Mouse (Mus musculus): ENCODE data around the gene Hhat. TPM values are rescaled to one million over a fixed set of nuclear protein-coding genes. Genes with fewer than 3 reads are reported as not detected.

Gene Hhat
- total and polyA plus RNA-seq, 3 experiments: 0.39 to 1.0 TPM; not detected in 1

DNA sequence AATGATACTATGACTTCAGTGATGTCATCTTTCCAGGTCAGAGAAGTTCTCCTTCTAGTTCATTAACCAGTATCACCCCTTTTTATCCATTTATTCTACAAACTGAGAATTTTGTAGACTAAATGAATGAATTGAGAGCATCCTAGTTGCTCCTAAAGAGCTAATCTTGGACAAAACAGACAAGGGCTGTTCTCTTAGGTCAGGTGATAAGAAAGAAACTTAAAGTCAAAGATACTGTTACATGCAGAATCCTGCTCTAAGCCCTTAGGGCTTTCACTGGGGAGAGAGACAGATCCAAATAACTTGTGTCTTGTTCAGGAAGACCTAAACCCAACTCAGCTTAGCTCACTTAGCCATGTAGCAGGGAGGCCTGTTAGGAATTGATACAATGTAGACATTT is 268.2 kb downstream of the Hhat start:
- TF ChIP-seq HCFC1 (IDR thresholded peaks at IDR 0.05; ENCODE audit: low read depth, low read length) (no peak), TCF12 (IDR thresholded peaks at IDR 0.05; ENCODE audit: low read depth, low read length) (no peak; the same call in 1 of the 2 replicates), EP300 (IDR thresholded peaks at IDR 0.05; ENCODE audit: low read depth in 1 of 2, low read length in 2 of 2) (peak in 1 of 2 experiments; percentile 7; a peak in 1 of 4 replicates), MAFK (IDR thresholded peaks at IDR 0.05; ENCODE audit: borderline replicate concordance, low read depth, low read length) (no peak)
- no peak overlapping the region for H3K27ac ChIP-seq (ENCODE audit: control insufficient read depth, low read depth, low read length)
- no peaks in the 10 kb centered on the region for H3K27me3 ChIP-seq (ENCODE audit: control insufficient read depth in 1 of 2, insufficient read depth in 2 of 2, low read length in 2 of 2)
- H3K79me2 ChIP-seq (ENCODE audit: control insufficient read depth, insufficient read depth, low read length, poor library complexity): no peaks in the 10 kb centered on the region
- peaks cover 0 to 9% of the 10 kb centered on the region in 2 experiments; a peak in 3 of 4 replicates for H3K4me1 ChIP-seq (ENCODE audit: control insufficient read depth in 1 of 2, insufficient read depth in 2 of 2, low read length in 2 of 2)
- no peak overlapping the region for H3K4me3 ChIP-seq (ENCODE audit: control insufficient read depth in 1 of 2, insufficient read depth in 1 of 2, low read depth in 2 of 2, low read length in 2 of 2)
- H3K9me3 ChIP-seq (replicated peaks; ENCODE audit: insufficient read depth, low read length): no peaks in the 10 kb centered on the region
- no peak overlapping the region for H3K9ac ChIP-seq (ENCODE audit: control insufficient read depth, low read depth, low read length, poor library complexity, severe bottlenecking)
- no peak for DNase-seq (ENCODE audit: low read depth, low spot score)
- no peaks in the 10 kb centered on the region for H3K36me3 ChIP-seq (ENCODE audit: control insufficient read depth in 1 of 2, insufficient read depth in 2 of 2, low read length in 2 of 2)

DNA sequence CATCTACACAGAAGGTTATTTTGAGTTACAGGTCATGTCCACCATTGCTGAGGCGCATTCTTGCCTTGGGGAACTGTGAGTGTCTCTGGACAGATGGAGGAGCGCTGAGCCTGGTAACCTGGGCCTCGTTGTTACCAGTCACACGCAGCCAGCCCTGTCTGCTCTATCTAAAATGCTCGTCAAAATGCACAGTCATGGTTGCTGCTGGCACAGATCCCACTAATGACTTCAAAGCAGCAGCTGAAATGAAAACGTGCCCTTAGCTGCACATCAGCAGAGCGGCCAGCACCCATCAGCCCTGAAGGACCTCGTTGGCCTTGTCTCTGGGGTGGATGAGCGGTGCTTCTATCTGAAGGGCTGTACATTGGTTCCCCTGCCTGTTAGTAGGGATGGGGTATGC is 269.0 kb downstream of the Hhat start:
- Histone ChIP-seq H3K27ac (ENCODE audit: control insufficient read depth, low read depth, low read length) (no peak overlapping the region), H3K4me3 (ENCODE audit: control insufficient read depth in 1 of 2, insufficient read depth in 1 of 2, low read depth in 2 of 2, low read length in 2 of 2) (no peak overlapping the region), H3K27me3 (ENCODE audit: control insufficient read depth in 1 of 2, insufficient read depth in 2 of 2, low read length in 2 of 2) (no peaks in the 10 kb centered on the region), H3K36me3 (ENCODE audit: control insufficient read depth in 1 of 2, insufficient read depth in 2 of 2, low read length in 2 of 2) (no peaks in the 10 kb centered on the region), H3K4me1 (ENCODE audit: control insufficient read depth in 1 of 2, insufficient read depth in 2 of 2, low read length in 2 of 2) (peaks cover 0 to 9% of the 10 kb centered on the region in 2 experiments; a peak in 3 of 4 replicates), H3K9me3 (replicated peaks; ENCODE audit: insufficient read depth, low read length) (no peaks in the 10 kb centered on the region), H3K79me2 (ENCODE audit: control insufficient read depth, insufficient read depth, low read length, poor library complexity) (no peaks in the 10 kb centered on the region), H3K9ac (ENCODE audit: control insufficient read depth, low read depth, low read length, poor library complexity, severe bottlenecking) (no peak overlapping the region)
- DNase-seq (ENCODE audit: low read depth, low spot score): peak; percentile 68
- TF ChIP-seq MXI1 (IDR thresholded peaks at IDR 0.05; ENCODE audit: low read depth, low read length): no peak
- TF ChIP-seq BHLHE40 (IDR thresholded peaks at IDR 0.05; ENCODE audit: borderline replicate concordance, low read depth, low read length): peak; percentile 63; the same call in 1 of the 2 replicates
- no peak for TF ChIP-seq RAD21 (IDR thresholded peaks at IDR 0.05; ENCODE audit: low read depth, low read length)
- TF ChIP-seq SMC3 (IDR thresholded peaks at IDR 0.05; ENCODE audit: low read depth, low read length): no peak
- no peak for TF ChIP-seq ZKSCAN1 (IDR thresholded peaks at IDR 0.05; ENCODE audit: low read depth, low read length)
- TF ChIP-seq NRF1 (IDR thresholded peaks at IDR 0.05; ENCODE audit: insufficient read depth, low read depth, low read length, poor library complexity, severe bottlenecking): no peak
- no peak for TF ChIP-seq NELFE (IDR thresholded peaks at IDR 0.05; ENCODE audit: low read depth, low read length)
- no peak for TF ChIP-seq CHD1 (IDR thresholded peaks at IDR 0.05; ENCODE audit: low read depth, low read length)
- no peak for TF ChIP-seq SIN3A (IDR thresholded peaks at IDR 0.05; ENCODE audit: low read length)
- TF ChIP-seq ETS1 (IDR thresholded peaks at IDR 0.05; ENCODE audit: low read depth, low read length): peak; percentile 79
- no peak for TF ChIP-seq POLR2AphosphoS2 (IDR thresholded peaks at IDR 0.05; ENCODE audit: low read length)
- TF ChIP-seq TCF12 (IDR thresholded peaks at IDR 0.05; ENCODE audit: low read depth, low read length): no peak

DNA sequence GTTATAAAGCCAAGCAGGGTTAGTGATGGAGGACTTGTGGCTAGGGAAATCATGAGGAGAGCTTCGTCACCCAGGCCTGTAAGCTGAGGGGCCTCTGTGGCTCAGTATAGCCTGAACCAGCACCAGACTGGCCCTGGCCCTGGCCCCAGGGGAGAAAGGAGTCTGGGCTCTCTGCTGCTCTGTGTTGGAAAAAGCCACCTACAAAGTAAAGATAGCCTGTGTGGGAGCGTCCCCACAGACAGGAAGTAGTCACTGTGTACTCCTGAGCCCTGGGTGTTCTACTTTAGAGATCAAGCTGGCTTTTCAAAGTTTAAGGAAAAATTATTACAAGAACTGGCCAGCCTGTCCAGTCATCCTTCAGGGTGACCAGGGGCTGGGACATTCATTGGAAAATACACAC is 273.5 kb downstream of the Hhat start:
- Histone ChIP-seq H3K9ac (ENCODE audit: control insufficient read depth, low read depth, low read length, poor library complexity, severe bottlenecking) (no peak overlapping the region), H3K27ac (ENCODE audit: control insufficient read depth, low read depth, low read length) (no peak overlapping the region), H3K4me3 (ENCODE audit: control insufficient read depth in 1 of 2, insufficient read depth in 1 of 2, low read depth in 2 of 2, low read length in 2 of 2) (no peak overlapping the region), H3K36me3 (ENCODE audit: control insufficient read depth in 1 of 2, insufficient read depth in 2 of 2, low read length in 2 of 2) (no peaks in the 10 kb centered on the region), H3K27me3 (ENCODE audit: control insufficient read depth in 1 of 2, insufficient read depth in 2 of 2, low read length in 2 of 2) (no peaks in the 10 kb centered on the region), H3K9me3 (replicated peaks; ENCODE audit: insufficient read depth, low read length) (no peaks in the 10 kb centered on the region), H3K79me2 (ENCODE audit: control insufficient read depth, insufficient read depth, low read length, poor library complexity) (no peaks in the 10 kb centered on the region), H3K4me1 (ENCODE audit: control insufficient read depth in 1 of 2, insufficient read depth in 2 of 2, low read length in 2 of 2) (peaks cover 0 to 9% of the 10 kb centered on the region in 2 experiments; a peak in 3 of 4 replicates)
- no peak for DNase-seq (ENCODE audit: low read depth, low spot score)
- TF ChIP-seq CTCF (IDR thresholded peaks at IDR 0.05 in 2 of 3, conservative IDR thresholded peaks at IDR 0.05 in 1 of 3; ENCODE audit: control insufficient read depth in 1 of 3, insufficient read depth in 1 of 3, low read depth in 2 of 3, low read length in 3 of 3, poor library complexity in 1 of 3, severe bottlenecking in 1 of 3) (no peak), RAD21 (IDR thresholded peaks at IDR 0.05; ENCODE audit: low read depth, low read length) (no peak), CHD2 (IDR thresholded peaks at IDR 0.05; ENCODE audit: low read length) (no peak), USF2 (IDR thresholded peaks at IDR 0.05; ENCODE audit: borderline replicate concordance in 1 of 2, insufficient read depth in 1 of 2, low read depth in 1 of 2, low read length in 2 of 2) (no peak), TBP (IDR thresholded peaks at IDR 0.05; ENCODE audit: low read depth, low read length) (no peak), POLR2AphosphoS2 (IDR thresholded peaks at IDR 0.05; ENCODE audit: low read length) (no peak), JUND (IDR thresholded peaks at IDR 0.05; ENCODE audit: low read depth, low read length) (no peak), GATA1 (IDR thresholded peaks at IDR 0.05; ENCODE audit: low read depth, low read length) (no peak), MAX (IDR thresholded peaks at IDR 0.05; ENCODE audit: low read length) (no peak), RCOR1 (IDR thresholded peaks at IDR 0.05; ENCODE audit: low read depth, low read length) (no peak), ETS1 (IDR thresholded peaks at IDR 0.05; ENCODE audit: low read depth, low read length) (no peak), MAZ (IDR thresholded peaks at IDR 0.05; ENCODE audit: low read depth, low read length) (no peak), ZNF384 (IDR thresholded peaks at IDR 0.05; ENCODE audit: low read depth, low read length) (no peak), GABPA (IDR thresholded peaks at IDR 0.05; ENCODE audit: low read depth, low read length) (no peak), TCF12 (IDR thresholded peaks at IDR 0.05; ENCODE audit: low read depth, low read length) (no peak), MYC (IDR thresholded peaks at IDR 0.05; ENCODE audit: low read depth, low read length) (no peak)

All from MEL (cell line).